Mouse (Mus musculus): ENCODE measurements at regions not wholly inside any gene's neighbourhood (a gene's known extent, or its start where the extent isn't known, plus 50 kb on each side); places are given as distances from the start of the nearest gene placed in this dataset.

DNA sequence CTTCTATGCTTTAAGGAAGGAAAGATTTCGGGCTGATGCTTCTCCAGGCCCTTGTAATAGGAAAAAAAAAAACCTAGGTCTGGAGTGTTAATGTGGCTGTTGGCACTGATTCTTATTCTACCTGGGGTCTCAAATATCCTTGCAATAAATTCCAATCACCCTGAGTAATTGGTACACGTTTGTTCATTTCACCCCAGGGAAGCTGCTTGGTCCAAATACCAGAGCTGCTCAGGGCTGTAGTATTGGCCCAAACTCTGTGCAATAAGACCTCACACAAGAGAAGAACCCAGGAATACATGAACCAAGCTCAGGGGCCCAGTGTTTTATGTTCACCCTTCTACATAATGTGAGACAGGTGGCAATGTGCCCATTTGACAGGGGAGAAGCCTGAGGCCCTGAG lies 366.8 kb downstream of the Tox3 start:
- H3K36me3 ChIP-seq (ENCODE audit: control insufficient read depth, insufficient read depth, low read length) = no peaks in the 10 kb centered on the region
- WGBS = 68% methylated on average over 2 of the region's 2 CpGs
- DNase-seq = no peak
- H3K27ac ChIP-seq (ENCODE audit: insufficient read depth, low read depth, low read length) = no peak overlapping the region
- TF ChIP-seq CTCF (conservative IDR thresholded peaks at IDR 0.05; ENCODE audit: insufficient read depth, insufficient read length, low read depth, low read length) (no peak), POLR2A (IDR thresholded peaks at IDR 0.05; ENCODE audit: low read depth, low read length) (no peak)
- H3K27me3 ChIP-seq (replicated peaks; ENCODE audit: control insufficient read depth, insufficient read depth, low read length) = no peaks in the 10 kb centered on the region
- H3K4me1 ChIP-seq (ENCODE audit: control insufficient read depth, insufficient read depth, low read length) = no peaks in the 10 kb centered on the region
- H3K4me3 ChIP-seq (ENCODE audit: insufficient read depth, low read depth, low read length) = no peak overlapping the region

DNA sequence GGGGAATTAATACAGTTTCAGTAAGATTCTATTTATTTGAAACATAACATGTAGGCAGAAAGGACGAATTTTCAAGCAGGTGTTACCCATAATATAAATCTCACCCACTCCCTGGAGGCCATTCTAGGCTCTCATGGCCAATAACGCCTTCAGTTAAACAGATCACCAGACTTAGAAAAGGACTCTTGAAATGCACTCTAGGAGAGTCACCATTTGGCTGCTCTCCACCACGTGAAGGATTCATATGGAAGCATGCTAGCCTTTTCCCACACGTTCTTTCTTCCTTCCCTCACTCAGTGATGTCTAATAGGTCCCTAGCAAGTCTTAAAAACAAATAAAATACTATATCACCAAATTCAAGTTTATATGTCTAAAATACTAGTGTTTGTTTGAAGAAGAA lies 367.7 kb downstream of the Tox3 start:
- no peak for DNase-seq
- TF ChIP-seq CTCF (conservative IDR thresholded peaks at IDR 0.05; ENCODE audit: insufficient read depth, insufficient read length, low read depth, low read length) (no peak), POLR2A (IDR thresholded peaks at IDR 0.05; ENCODE audit: low read depth, low read length) (no peak)
- H3K36me3 ChIP-seq (ENCODE audit: control insufficient read depth, insufficient read depth, low read length) = no peaks in the 10 kb centered on the region
- H3K4me3 ChIP-seq (ENCODE audit: insufficient read depth, low read depth, low read length) = no peak overlapping the region
- no peaks in the 10 kb centered on the region for H3K4me1 ChIP-seq (ENCODE audit: control insufficient read depth, insufficient read depth, low read length)
- 65% methylated on average over 4 of the region's 4 CpGs for WGBS
- no peak overlapping the region for H3K27ac ChIP-seq (ENCODE audit: insufficient read depth, low read depth, low read length)
- no peaks in the 10 kb centered on the region for H3K27me3 ChIP-seq (replicated peaks; ENCODE audit: control insufficient read depth, insufficient read depth, low read length)

DNA sequence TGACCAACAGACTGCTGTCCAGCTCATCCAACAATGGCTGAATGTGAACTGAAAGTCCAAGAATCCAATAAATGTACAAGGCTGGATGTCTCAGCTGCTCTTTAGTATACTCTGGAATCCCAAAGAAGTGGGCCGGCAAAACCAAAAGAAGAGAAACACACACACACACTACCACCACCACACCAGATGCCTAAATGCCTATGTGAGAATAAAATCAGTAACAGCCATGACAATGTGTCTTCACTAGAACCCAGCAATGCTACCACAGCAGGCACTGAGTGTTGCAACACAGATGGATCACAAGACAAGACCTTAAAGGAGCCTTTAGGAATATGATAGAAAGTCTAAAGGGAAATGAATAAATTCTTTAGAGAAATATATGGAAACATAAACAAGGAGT lies 385.3 kb downstream of the Tox3 start:
- H3K4me3 ChIP-seq (ENCODE audit: insufficient read depth, low read depth, low read length) = no peak overlapping the region
- no peaks in the 10 kb centered on the region for H3K36me3 ChIP-seq (ENCODE audit: control insufficient read depth, insufficient read depth, low read length)
- H3K4me1 ChIP-seq (ENCODE audit: control insufficient read depth, insufficient read depth, low read length) = no peaks in the 10 kb centered on the region
- TF ChIP-seq CTCF (conservative IDR thresholded peaks at IDR 0.05; ENCODE audit: insufficient read depth, insufficient read length, low read depth, low read length) (no peak), POLR2A (IDR thresholded peaks at IDR 0.05; ENCODE audit: low read depth, low read length) (no peak)
- no peak for DNase-seq
- WGBS = 86% methylated on average over 1 of the region's 1 CpGs
- H3K27ac ChIP-seq (ENCODE audit: insufficient read depth, low read depth, low read length) = no peak overlapping the region
- H3K27me3 ChIP-seq (replicated peaks; ENCODE audit: control insufficient read depth, insufficient read depth, low read length) = no peaks in the 10 kb centered on the region

DNA sequence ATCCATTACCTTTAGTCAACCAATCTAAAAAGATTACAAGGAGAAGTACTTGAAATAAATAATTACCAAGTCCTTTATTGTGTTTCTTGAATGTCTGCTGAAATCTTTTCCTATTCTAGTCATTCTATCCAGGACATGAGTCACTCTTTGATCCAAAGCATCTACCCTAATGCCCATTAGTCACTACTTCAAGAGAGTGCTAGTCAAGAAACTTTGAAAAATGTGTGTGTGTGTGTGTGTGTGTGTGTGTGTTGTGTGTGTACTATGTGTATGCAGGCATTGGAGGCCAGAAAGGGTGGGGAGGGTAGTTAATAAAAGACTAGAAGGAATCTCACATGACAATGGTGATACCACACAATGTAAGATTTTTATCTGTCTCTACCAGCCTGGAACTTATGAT lies 390.7 kb downstream of the Tox3 start:
- no peak overlapping the region for H3K4me3 ChIP-seq (ENCODE audit: insufficient read depth, low read depth, low read length)
- TF ChIP-seq POLR2A (IDR thresholded peaks at IDR 0.05; ENCODE audit: low read depth, low read length) (no peak), CTCF (conservative IDR thresholded peaks at IDR 0.05; ENCODE audit: insufficient read depth, insufficient read length, low read depth, low read length) (no peak)
- no peak overlapping the region for H3K27ac ChIP-seq (ENCODE audit: insufficient read depth, low read depth, low read length)
- no peaks in the 10 kb centered on the region for H3K27me3 ChIP-seq (replicated peaks; ENCODE audit: control insufficient read depth, insufficient read depth, low read length)
- no peak for DNase-seq
- H3K36me3 ChIP-seq (ENCODE audit: control insufficient read depth, insufficient read depth, low read length) = no peaks in the 10 kb centered on the region
- H3K4me1 ChIP-seq (ENCODE audit: control insufficient read depth, insufficient read depth, low read length) = no peaks in the 10 kb centered on the region

DNA sequence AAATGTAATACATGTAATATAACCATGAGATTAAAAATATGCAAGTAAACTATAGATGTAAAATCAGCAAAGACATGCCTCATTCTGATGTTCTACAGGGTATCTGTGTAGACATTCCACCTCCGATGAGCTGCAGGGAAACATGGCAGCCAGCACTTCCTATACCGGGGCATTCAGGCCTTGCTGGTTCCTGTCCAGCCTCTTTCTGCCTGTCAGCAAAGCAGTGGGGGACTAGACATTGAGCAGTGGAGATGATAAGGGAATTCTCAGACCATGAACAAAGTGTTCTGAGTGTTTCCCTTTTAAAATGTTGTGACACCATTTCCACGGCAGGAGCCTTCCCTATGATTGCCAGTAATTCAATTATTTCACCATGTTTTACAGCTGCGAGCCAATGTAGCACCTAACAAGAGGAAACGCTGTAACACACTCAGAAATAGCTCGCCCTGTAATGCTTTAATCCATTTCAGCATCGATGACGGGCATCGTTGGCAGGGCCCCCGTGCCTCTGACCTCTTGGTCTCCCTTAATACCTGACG lies 391.6 kb downstream of the Tox3 start:
- no peak for DNase-seq

DNA sequence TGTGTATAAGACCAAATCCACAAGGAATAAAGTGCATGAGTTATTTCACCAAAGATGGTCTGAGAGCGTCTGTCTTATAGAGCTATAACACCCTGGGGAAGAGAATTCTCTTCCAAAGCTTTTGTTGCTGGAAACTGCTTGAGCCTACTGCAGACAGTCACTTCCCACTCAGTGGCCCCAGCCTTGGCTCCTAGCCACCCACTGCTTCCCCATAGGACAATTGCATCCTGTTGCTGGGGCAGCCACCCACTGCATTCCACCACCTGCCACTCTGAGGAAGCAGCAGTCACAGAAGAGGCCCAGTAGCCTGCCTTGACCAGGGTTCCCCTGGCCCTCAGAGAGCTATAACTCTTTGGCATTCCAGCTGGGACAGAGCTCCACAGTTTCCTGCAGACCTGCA lies 409.3 kb downstream of the Tox3 start:
- DNase-seq = no peak
- TF ChIP-seq CTCF (conservative IDR thresholded peaks at IDR 0.05; ENCODE audit: insufficient read depth, insufficient read length, low read depth, low read length) = no peak
- no peaks in the 10 kb centered on the region for H3K4me1 ChIP-seq (ENCODE audit: control insufficient read depth, insufficient read depth, low read length)
- WGBS = 68% methylated on average over 1 of the region's 1 CpGs
- H3K4me3 ChIP-seq (ENCODE audit: insufficient read depth, low read depth, low read length) = no peak overlapping the region
- no peak overlapping the region for H3K27ac ChIP-seq (ENCODE audit: insufficient read depth, low read depth, low read length)
- H3K36me3 ChIP-seq (ENCODE audit: control insufficient read depth, insufficient read depth, low read length) = no peaks in the 10 kb centered on the region
- no peaks in the 10 kb centered on the region for H3K27me3 ChIP-seq (replicated peaks; ENCODE audit: control insufficient read depth, insufficient read depth, low read length)

More for the DNA sequence above, 391.6 kb downstream of the Tox3 start:
- Histone ChIP-seq H3K4me3 (ENCODE audit: insufficient read depth, low read depth, low read length) (no peak overlapping the region), H3K27ac (ENCODE audit: insufficient read depth, low read depth, low read length) (no peak overlapping the region), H3K4me1 (ENCODE audit: control insufficient read depth, insufficient read depth, low read length) (no peaks in the 10 kb centered on the region), H3K36me3 (ENCODE audit: control insufficient read depth, insufficient read depth, low read length) (no peaks in the 10 kb centered on the region), H3K27me3 (replicated peaks; ENCODE audit: control insufficient read depth, insufficient read depth, low read length) (no peaks in the 10 kb centered on the region)
- 82% methylated on average over 11 of the region's 11 CpGs for WGBS
- TF ChIP-seq POLR2A (IDR thresholded peaks at IDR 0.05; ENCODE audit: low read depth, low read length) (no peak), CTCF (conservative IDR thresholded peaks at IDR 0.05; ENCODE audit: insufficient read depth, insufficient read length, low read depth, low read length) (no peak)

DNA sequence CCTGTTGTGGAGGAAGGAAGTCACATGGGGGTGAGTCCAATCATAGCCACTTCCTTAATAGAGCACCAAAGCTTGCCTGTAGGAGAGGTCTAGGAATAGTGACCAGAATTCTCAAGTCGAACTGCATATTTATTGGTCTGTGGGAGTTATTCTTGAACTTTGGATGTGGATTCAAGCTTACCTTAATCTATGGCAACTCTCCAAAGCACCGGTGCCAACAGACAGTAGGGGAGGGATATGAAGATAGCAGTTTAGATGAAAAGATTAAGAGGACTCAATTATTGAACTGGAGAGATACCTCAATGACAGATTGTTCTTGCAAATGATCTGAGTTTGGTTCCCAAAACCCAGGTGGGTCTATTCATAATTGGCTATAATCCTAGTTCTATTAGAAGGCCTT lies 413.6 kb downstream of the Tox3 start:
- Histone ChIP-seq H3K4me3 (ENCODE audit: insufficient read depth, low read depth, low read length) (no peak overlapping the region), H3K27me3 (replicated peaks; ENCODE audit: control insufficient read depth, insufficient read depth, low read length) (no peaks in the 10 kb centered on the region), H3K36me3 (ENCODE audit: control insufficient read depth, insufficient read depth, low read length) (no peaks in the 10 kb centered on the region), H3K4me1 (ENCODE audit: control insufficient read depth, insufficient read depth, low read length) (no peaks in the 10 kb centered on the region), H3K27ac (ENCODE audit: insufficient read depth, low read depth, low read length) (no peak overlapping the region)
- WGBS = 82% methylated on average over 2 of the region's 2 CpGs
- TF ChIP-seq CTCF (conservative IDR thresholded peaks at IDR 0.05; ENCODE audit: insufficient read depth, insufficient read length, low read depth, low read length) = no peak
- no peak for TF ChIP-seq POLR2A (IDR thresholded peaks at IDR 0.05; ENCODE audit: low read depth, low read length)
- DNase-seq = no peak

Data from kidney, adult 2 months (tissue).